Mouse (Mus musculus): ENCODE measurements around the gene Kcnh2. TPM values are rescaled to one million over a fixed set of nuclear protein-coding genes. Genes with fewer than 3 reads are reported as not detected.
A peak's percentile ranks its signal among the peaks of the same experiment; 100 is the strongest.

The Kcnh2 gene
- total RNA-seq, 2 experiments from 2014 or later, result not detected

- ATAC-seq (replicated peaks; ENCODE audit: low FRiP score, poor library complexity, severe bottlenecking), result no peak
Observed at GRCm38 (mm10) chr5:24380499-24380898, 29.1 kb upstream of the Kcnh2 start.

GRCm38 (mm10) chr5:24379501-24379900 lies 28.1 kb upstream of the Kcnh2 start:
- no peak for ATAC-seq (replicated peaks; ENCODE audit: low FRiP score, poor library complexity, severe bottlenecking)

- no peak for ATAC-seq (replicated peaks; ENCODE audit: low FRiP score, poor library complexity, severe bottlenecking)
Observed at GRCm38 (mm10) chr5:24378700-24379099, 27.3 kb upstream of the Kcnh2 start.

- ATAC-seq (replicated peaks; ENCODE audit: low FRiP score, poor library complexity, severe bottlenecking), result no peak
Observed at GRCm38 (mm10) chr5:24374666-24375328, 23.4 kb upstream of the Kcnh2 start.

GRCm38 (mm10) chr5:24374216-24374615 lies 22.8 kb upstream of the Kcnh2 start:
- ATAC-seq (replicated peaks; ENCODE audit: low FRiP score, poor library complexity, severe bottlenecking), result no peak

GRCm38 (mm10) chr5:24373807-24374206 lies 22.4 kb upstream of the Kcnh2 start:
- no peak for ATAC-seq (replicated peaks; ENCODE audit: low FRiP score, poor library complexity, severe bottlenecking)

- no peak for ATAC-seq (replicated peaks; ENCODE audit: low FRiP score, poor library complexity, severe bottlenecking)
Observed at GRCm38 (mm10) chr5:24369767-24370166, 18.4 kb upstream of the Kcnh2 start.

- ATAC-seq (replicated peaks; ENCODE audit: low FRiP score, poor library complexity, severe bottlenecking), result no peak
Observed at GRCm38 (mm10) chr5:24366426-24366825, 15.0 kb upstream of the Kcnh2 start.

GRCm38 (mm10) chr5:24365528-24365927 lies 14.1 kb upstream of the Kcnh2 start:
- ATAC-seq (replicated peaks; ENCODE audit: low FRiP score, poor library complexity, severe bottlenecking), result no peak

- no peak for ATAC-seq (replicated peaks; ENCODE audit: low FRiP score, poor library complexity, severe bottlenecking)
Observed at GRCm38 (mm10) chr5:24364963-24365362, 13.6 kb upstream of the Kcnh2 start.

- ATAC-seq (replicated peaks; ENCODE audit: low FRiP score, poor library complexity, severe bottlenecking), result no peak
Observed at GRCm38 (mm10) chr5:24364508-24364907, 13.1 kb upstream of the Kcnh2 start, which contains the start of gene Nos3. Gene Nos3 (plus strand): TSS chr5:24364810.

GRCm38 (mm10) chr5:24364061-24364460 lies 12.7 kb upstream of the Kcnh2 start:
- ATAC-seq (replicated peaks; ENCODE audit: low FRiP score, poor library complexity, severe bottlenecking), result no peak

- ATAC-seq (replicated peaks; ENCODE audit: low FRiP score, poor library complexity, severe bottlenecking), result no peak
Observed at GRCm38 (mm10) chr5:24363467-24363866, 12.1 kb upstream of the Kcnh2 start.

- peak; percentile 82 for ATAC-seq (replicated peaks; ENCODE audit: low FRiP score, poor library complexity, severe bottlenecking)
Observed at GRCm38 (mm10) chr5:24360792-24361454, 9.5 kb upstream of the Kcnh2 start.

- no peak for ATAC-seq (replicated peaks; ENCODE audit: low FRiP score, poor library complexity, severe bottlenecking)
Observed at GRCm38 (mm10) chr5:24357461-24357860, 6.1 kb upstream of the Kcnh2 start.

GRCm38 (mm10) chr5:24356764-24357163 lies 5.4 kb upstream of the Kcnh2 start:
- no peak for ATAC-seq (replicated peaks; ENCODE audit: low FRiP score, poor library complexity, severe bottlenecking)

- no peak for ATAC-seq (replicated peaks; ENCODE audit: low FRiP score, poor library complexity, severe bottlenecking)
Observed at GRCm38 (mm10) chr5:24353327-24353726, 1.9 kb upstream of the Kcnh2 start.

- ATAC-seq (replicated peaks; ENCODE audit: low FRiP score, poor library complexity, severe bottlenecking), result no peak
Observed at GRCm38 (mm10) chr5:24352251-24352859, 951 bp upstream of the Kcnh2 start.

GRCm38 (mm10) chr5:24351701-24352171 lies 332 bp upstream of the Kcnh2 start:
- ATAC-seq (replicated peaks; ENCODE audit: low FRiP score, poor library complexity, severe bottlenecking), result no peak

GRCm38 (mm10) chr5:24350531-24351250 lies 713 bp downstream of the Kcnh2 start:
- ATAC-seq (replicated peaks; ENCODE audit: low FRiP score, poor library complexity, severe bottlenecking), result no peak
